Mouse (Mus musculus): Measurements from ENCODE around the gene Dctpp1. TPM values are rescaled to one million over a fixed set of nuclear protein-coding genes. Genes with fewer than 3 reads are reported as not detected.

The Dctpp1 gene
- polyA plus RNA-seq, 1 experiment from 2014 or later: 145 TPM

- WGBS: 75% methylated on average over 6 of the region's 6 CpGs
Observed at GRCm38 (mm10) chr7:127217475-127217874, 43.0 kb downstream of the Dctpp1 start.

GRCm38 (mm10) chr7:127216307-127216706, 44.2 kb downstream of the Dctpp1 start:
- Histone ChIP-seq H3K9me3 (replicated peaks; ENCODE audit: control insufficient read depth, low read length) (no peaks in the 10 kb centered on the region), H3K4me3 (replicated peaks; ENCODE audit: low read length) (no peak overlapping the region), H3K27ac (ENCODE audit: low read length) (no peak overlapping the region), H3K9ac (ENCODE audit: low read length) (no peak overlapping the region), H3K36me3 (ENCODE audit: control insufficient read depth, insufficient read depth, low read length) (no peaks in the 10 kb centered on the region), H3K4me1 (ENCODE audit: control insufficient read depth, insufficient read depth, low read length) (no peaks in the 10 kb centered on the region), H3K4me2 (ENCODE audit: low read depth, low read length) (no peak overlapping the region), H3K27me3 (ENCODE audit: control insufficient read depth, insufficient read depth, low read length) (no peaks in the 10 kb centered on the region)
- no peak for ATAC-seq (ENCODE audit: insufficient read depth, low FRiP score)
- WGBS: 83% methylated on average over 5 of the region's 5 CpGs

More at GRCm38 (mm10) chr7:127217475-127217874, 43.0 kb downstream of the Dctpp1 start:
- no peaks in the 10 kb centered on the region for H3K9me3 ChIP-seq (replicated peaks; ENCODE audit: control insufficient read depth, low read length)
- H3K4me3 ChIP-seq (replicated peaks; ENCODE audit: low read length): no peak overlapping the region
- no peak overlapping the region for H3K27ac ChIP-seq (ENCODE audit: low read length)
- H3K36me3 ChIP-seq (ENCODE audit: control insufficient read depth, insufficient read depth, low read length): no peaks in the 10 kb centered on the region
- no peaks in the 10 kb centered on the region for H3K27me3 ChIP-seq (ENCODE audit: control insufficient read depth, insufficient read depth, low read length)
- no peak for ATAC-seq (ENCODE audit: insufficient read depth, low FRiP score)
- no peaks in the 10 kb centered on the region for H3K4me1 ChIP-seq (ENCODE audit: control insufficient read depth, insufficient read depth, low read length)
- H3K9ac ChIP-seq (ENCODE audit: low read length): no peak overlapping the region
- H3K4me2 ChIP-seq (ENCODE audit: low read depth, low read length): no peak overlapping the region

- H3K4me2 ChIP-seq (ENCODE audit: low read depth, low read length): peak overlapping the region; percentile 56
- H3K27me3 ChIP-seq (ENCODE audit: control insufficient read depth, insufficient read depth, low read length): no peaks in the 10 kb centered on the region
- H3K9ac ChIP-seq (ENCODE audit: low read length): peak overlapping the region; percentile 71
- 24% methylated on average over 33 of the region's 33 CpGs for WGBS
- peak; percentile 51 for ATAC-seq (ENCODE audit: insufficient read depth, low FRiP score)
- H3K27ac ChIP-seq (ENCODE audit: low read length): no peak overlapping the region
- peak overlapping the region; percentile 39 for H3K4me3 ChIP-seq (replicated peaks; ENCODE audit: low read length)
- H3K9me3 ChIP-seq (replicated peaks; ENCODE audit: control insufficient read depth, low read length): no peaks in the 10 kb centered on the region
- H3K36me3 ChIP-seq (ENCODE audit: control insufficient read depth, insufficient read depth, low read length): no peaks in the 10 kb centered on the region
- H3K4me1 ChIP-seq (ENCODE audit: control insufficient read depth, insufficient read depth, low read length): no peaks in the 10 kb centered on the region
Observed at GRCm38 (mm10) chr7:127214981-127215871, 45.3 kb downstream of the Dctpp1 start.

- Histone ChIP-seq H3K27me3 (ENCODE audit: control insufficient read depth, insufficient read depth, low read length) (no peaks in the 10 kb centered on the region), H3K9me3 (replicated peaks; ENCODE audit: control insufficient read depth, low read length) (no peaks in the 10 kb centered on the region), H3K9ac (ENCODE audit: low read length) (peak overlapping the region; percentile 71), H3K4me3 (replicated peaks; ENCODE audit: low read length) (peak overlapping the region; percentile 39), H3K36me3 (ENCODE audit: control insufficient read depth, insufficient read depth, low read length) (no peaks in the 10 kb centered on the region), H3K4me2 (ENCODE audit: low read depth, low read length) (peak overlapping the region; percentile 56), H3K27ac (ENCODE audit: low read length) (no peak overlapping the region), H3K4me1 (ENCODE audit: control insufficient read depth, insufficient read depth, low read length) (no peaks in the 10 kb centered on the region)
- WGBS: 46% methylated on average over 21 of the region's 21 CpGs
- ATAC-seq (ENCODE audit: insufficient read depth, low FRiP score): no peak
Observed at GRCm38 (mm10) chr7:127214521-127214920, 46.0 kb downstream of the Dctpp1 start.

GRCm38 (mm10) chr7:127213930-127214329, 46.6 kb downstream of the Dctpp1 start:
- Histone ChIP-seq H3K9ac (ENCODE audit: low read length) (no peak overlapping the region), H3K9me3 (replicated peaks; ENCODE audit: control insufficient read depth, low read length) (no peaks in the 10 kb centered on the region), H3K4me2 (ENCODE audit: low read depth, low read length) (no peak overlapping the region), H3K4me1 (ENCODE audit: control insufficient read depth, insufficient read depth, low read length) (no peaks in the 10 kb centered on the region), H3K4me3 (replicated peaks; ENCODE audit: low read length) (no peak overlapping the region), H3K27me3 (ENCODE audit: control insufficient read depth, insufficient read depth, low read length) (no peaks in the 10 kb centered on the region), H3K36me3 (ENCODE audit: control insufficient read depth, insufficient read depth, low read length) (no peaks in the 10 kb centered on the region), H3K27ac (ENCODE audit: low read length) (no peak overlapping the region)
- ATAC-seq (ENCODE audit: insufficient read depth, low FRiP score): no peak
- 62% methylated on average over 12 of the region's 12 CpGs for WGBS

- no peak for ATAC-seq (ENCODE audit: insufficient read depth, low FRiP score)
- Histone ChIP-seq H3K27me3 (ENCODE audit: control insufficient read depth, insufficient read depth, low read length) (no peaks in the 10 kb centered on the region), H3K4me3 (replicated peaks; ENCODE audit: low read length) (no peak overlapping the region), H3K9ac (ENCODE audit: low read length) (no peak overlapping the region), H3K9me3 (replicated peaks; ENCODE audit: control insufficient read depth, low read length) (no peaks in the 10 kb centered on the region), H3K36me3 (ENCODE audit: control insufficient read depth, insufficient read depth, low read length) (no peaks in the 10 kb centered on the region), H3K4me1 (ENCODE audit: control insufficient read depth, insufficient read depth, low read length) (no peaks in the 10 kb centered on the region), H3K4me2 (ENCODE audit: low read depth, low read length) (no peak overlapping the region), H3K27ac (ENCODE audit: low read length) (no peak overlapping the region)
- WGBS: 43% methylated on average over 7 of the region's 7 CpGs
Observed at GRCm38 (mm10) chr7:127213485-127213884, 47.0 kb downstream of the Dctpp1 start.

- ATAC-seq (ENCODE audit: insufficient read depth, low FRiP score): no peak
Observed at GRCm38 (mm10) chr7:127212432-127213250, 47.9 kb downstream of the Dctpp1 start.

GRCm38 (mm10) chr7:127211014-127211745, 49.3 kb downstream of the Dctpp1 start:
- H3K4me1 ChIP-seq (ENCODE audit: control insufficient read depth, insufficient read depth, low read length): peaks cover 7% of the 10 kb centered on the region; the same call in 1 of the 2 replicates
- 78% methylated on average over 5 of the region's 5 CpGs for WGBS
- H3K27me3 ChIP-seq (ENCODE audit: control insufficient read depth, insufficient read depth, low read length): no peaks in the 10 kb centered on the region
- H3K27ac ChIP-seq (ENCODE audit: low read length): no peak overlapping the region
- H3K9me3 ChIP-seq (replicated peaks; ENCODE audit: control insufficient read depth, low read length): no peaks in the 10 kb centered on the region
- ATAC-seq (ENCODE audit: insufficient read depth, low FRiP score): no peak
- no peaks in the 10 kb centered on the region for H3K36me3 ChIP-seq (ENCODE audit: control insufficient read depth, insufficient read depth, low read length)
- no peak overlapping the region for H3K4me2 ChIP-seq (ENCODE audit: low read depth, low read length)
- H3K4me3 ChIP-seq (replicated peaks; ENCODE audit: low read length): no peak overlapping the region
- H3K9ac ChIP-seq (ENCODE audit: low read length): no peak overlapping the region

More at GRCm38 (mm10) chr7:127212432-127213250, 47.9 kb downstream of the Dctpp1 start:
- H3K9ac ChIP-seq (ENCODE audit: low read length): no peak overlapping the region
- H3K27me3 ChIP-seq (ENCODE audit: control insufficient read depth, insufficient read depth, low read length): no peaks in the 10 kb centered on the region
- 87% methylated on average over 12 of the region's 12 CpGs for WGBS
- no peaks in the 10 kb centered on the region for H3K4me1 ChIP-seq (ENCODE audit: control insufficient read depth, insufficient read depth, low read length)
- no peak overlapping the region for H3K27ac ChIP-seq (ENCODE audit: low read length)
- H3K4me3 ChIP-seq (replicated peaks; ENCODE audit: low read length): no peak overlapping the region
- H3K4me2 ChIP-seq (ENCODE audit: low read depth, low read length): no peak overlapping the region
- no peaks in the 10 kb centered on the region for H3K9me3 ChIP-seq (replicated peaks; ENCODE audit: control insufficient read depth, low read length)
- H3K36me3 ChIP-seq (ENCODE audit: control insufficient read depth, insufficient read depth, low read length): no peaks in the 10 kb centered on the region

All from stomach, embryonic 16.5 days (tissue).